Mouse (Mus musculus): ENCODE data around the gene Gpatch8. TPM values are rescaled to one million over a fixed set of nuclear protein-coding genes. Genes with fewer than 3 reads are reported as not detected.

Gene Gpatch8
- polyA plus RNA-seq, 1 experiment from 2014 or later, result 71.0 TPM

GRCm38 (mm10) chr11:102434406-102434805, 121.8 kb downstream of the Gpatch8 start:
- 10% methylated on average over 7 of the region's 7 CpGs for WGBS

GRCm38 (mm10) chr11:102433866-102434265, 122.3 kb downstream of the Gpatch8 start:
- H3K4me2 ChIP-seq (replicated peaks), result no peak overlapping the region

More at GRCm38 (mm10) chr11:102434406-102434805, 121.8 kb downstream of the Gpatch8 start:
- no peaks in the 10 kb centered on the region for H3K9me3 ChIP-seq
- peaks cover 4% of the 10 kb centered on the region for H3K27me3 ChIP-seq (replicated peaks)
- H3K36me3 ChIP-seq, result peaks cover 37% of the 10 kb centered on the region
- no peak overlapping the region for H3K9ac ChIP-seq
- no peak overlapping the region for H3K4me2 ChIP-seq (replicated peaks)
- H3K27ac ChIP-seq, result no peak overlapping the region
- ATAC-seq (ENCODE audit: low FRiP score, low read depth), result 0 out of 2 replicates have a peak, but pooled peaks have one; percentile 0
- H3K4me3 ChIP-seq, result no peak overlapping the region
- peaks cover 52% of the 10 kb centered on the region for H3K4me1 ChIP-seq

GRCm38 (mm10) chr11:102432896-102433295, 123.3 kb downstream of the Gpatch8 start:
- 88% methylated on average over 6 of the region's 6 CpGs for WGBS
- H3K27me3 ChIP-seq (replicated peaks), result no peaks in the 10 kb centered on the region
- H3K4me3 ChIP-seq, result no peak overlapping the region
- no peaks in the 10 kb centered on the region for H3K9me3 ChIP-seq
- no peak overlapping the region for H3K9ac ChIP-seq
- ATAC-seq (ENCODE audit: low FRiP score, low read depth), result no peak
- no peak overlapping the region for H3K27ac ChIP-seq
- H3K4me1 ChIP-seq, result peaks cover 46% of the 10 kb centered on the region
- 0 out of 2 replicates have a peak overlapping the region, but pooled peaks have one; percentile 0 for H3K4me2 ChIP-seq (replicated peaks)
- H3K36me3 ChIP-seq, result peaks cover 25% of the 10 kb centered on the region

More at GRCm38 (mm10) chr11:102433866-102434265, 122.3 kb downstream of the Gpatch8 start:
- Histone ChIP-seq H3K9me3 (no peaks in the 10 kb centered on the region), H3K9ac (no peak overlapping the region), H3K27ac (no peak overlapping the region), H3K36me3 (peaks cover 32% of the 10 kb centered on the region), H3K4me1 (peaks cover 52% of the 10 kb centered on the region), H3K4me3 (no peak overlapping the region), H3K27me3 (replicated peaks) (no peaks in the 10 kb centered on the region)
- WGBS, result 92% methylated on average over 7 of the region's 7 CpGs
- no peak for ATAC-seq (ENCODE audit: low FRiP score, low read depth)

DNA sequence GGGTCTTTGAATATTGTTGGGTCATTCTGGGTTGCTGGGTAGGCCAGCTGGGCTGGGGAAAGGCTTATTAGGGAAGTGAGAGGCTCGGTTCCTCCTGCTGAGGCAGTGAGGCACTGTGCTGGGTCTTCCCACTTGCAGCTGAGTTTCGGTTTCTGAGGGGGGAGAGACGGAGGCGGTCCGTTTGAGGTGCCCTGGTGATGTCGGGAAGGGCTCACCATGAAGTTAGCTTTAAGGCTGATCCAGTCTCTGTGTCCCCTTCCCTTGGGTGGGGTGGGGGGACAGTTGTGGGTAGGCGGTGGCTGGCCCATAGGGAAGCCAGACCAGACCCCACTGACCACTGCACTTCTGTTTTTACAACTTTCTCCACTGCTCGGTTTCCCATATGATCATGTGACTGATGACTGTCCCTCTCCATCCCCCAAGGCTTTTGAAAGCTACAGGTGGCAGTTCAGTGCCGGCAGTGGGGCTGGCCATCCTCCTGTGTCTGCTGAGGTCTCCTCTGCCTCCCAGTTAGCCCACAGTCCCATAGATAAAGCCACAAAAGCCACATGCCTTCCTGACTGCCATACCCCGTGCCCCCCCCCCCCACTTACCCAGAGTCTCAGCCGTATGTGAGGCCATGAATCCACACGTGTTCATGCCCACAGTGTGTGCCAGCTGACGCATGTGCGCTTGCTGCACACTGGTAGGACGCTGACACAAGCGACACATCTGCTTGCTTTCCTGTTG, 123.9 kb downstream of the Gpatch8 start:
- no peak for ATAC-seq (ENCODE audit: low FRiP score, low read depth)
- WGBS, result 60% methylated on average over 16 of the region's 16 CpGs
- Histone ChIP-seq H3K36me3 (peaks cover 19% of the 10 kb centered on the region), H3K4me3 (no peak overlapping the region), H3K27me3 (replicated peaks) (no peaks in the 10 kb centered on the region), H3K4me1 (peaks cover 40% of the 10 kb centered on the region), H3K27ac (no peak overlapping the region), H3K4me2 (replicated peaks) (0 out of 2 replicates have a peak overlapping the region, but pooled peaks have one; percentile 0), H3K9ac (peak overlapping the region; percentile 26; the same call in 1 of the 2 replicates), H3K9me3 (no peaks in the 10 kb centered on the region)

GRCm38 (mm10) chr11:102431728-102432114, 124.5 kb downstream of the Gpatch8 start:
- Histone ChIP-seq H3K4me2 (replicated peaks) (0 out of 2 replicates have a peak overlapping the region, but pooled peaks have one; percentile 0), H3K36me3 (peaks cover 18% of the 10 kb centered on the region), H3K27ac (no peak overlapping the region), H3K9ac (0 out of 2 replicates have a peak overlapping the region, but pooled peaks have one; percentile 26), H3K4me3 (no peak overlapping the region), H3K9me3 (no peaks in the 10 kb centered on the region), H3K27me3 (replicated peaks) (no peaks in the 10 kb centered on the region), H3K4me1 (peaks cover 35% of the 10 kb centered on the region)
- 85% methylated on average over 3 of the region's 3 CpGs for WGBS
- no peak for ATAC-seq (ENCODE audit: low FRiP score, low read depth)

GRCm38 (mm10) chr11:102431018-102431645, 125.1 kb downstream of the Gpatch8 start:
- peak overlapping the region; percentile 59 for H3K9ac ChIP-seq
- no peaks in the 10 kb centered on the region for H3K27me3 ChIP-seq (replicated peaks)
- no peaks in the 10 kb centered on the region for H3K9me3 ChIP-seq
- peak overlapping the region; percentile 48 for H3K4me3 ChIP-seq
- peaks cover 31% of the 10 kb centered on the region for H3K4me1 ChIP-seq
- 0% methylated on average over 7 of the region's 7 CpGs for WGBS
- peak overlapping the region; percentile 94 for H3K4me2 ChIP-seq (replicated peaks)
- ATAC-seq (ENCODE audit: low FRiP score, low read depth), result peak; percentile 55; the same call in 1 of the 2 replicates
- H3K27ac ChIP-seq, result 0 out of 2 replicates have a peak overlapping the region, but pooled peaks have one; percentile 42
- H3K36me3 ChIP-seq, result peaks cover 14% of the 10 kb centered on the region

DNA sequence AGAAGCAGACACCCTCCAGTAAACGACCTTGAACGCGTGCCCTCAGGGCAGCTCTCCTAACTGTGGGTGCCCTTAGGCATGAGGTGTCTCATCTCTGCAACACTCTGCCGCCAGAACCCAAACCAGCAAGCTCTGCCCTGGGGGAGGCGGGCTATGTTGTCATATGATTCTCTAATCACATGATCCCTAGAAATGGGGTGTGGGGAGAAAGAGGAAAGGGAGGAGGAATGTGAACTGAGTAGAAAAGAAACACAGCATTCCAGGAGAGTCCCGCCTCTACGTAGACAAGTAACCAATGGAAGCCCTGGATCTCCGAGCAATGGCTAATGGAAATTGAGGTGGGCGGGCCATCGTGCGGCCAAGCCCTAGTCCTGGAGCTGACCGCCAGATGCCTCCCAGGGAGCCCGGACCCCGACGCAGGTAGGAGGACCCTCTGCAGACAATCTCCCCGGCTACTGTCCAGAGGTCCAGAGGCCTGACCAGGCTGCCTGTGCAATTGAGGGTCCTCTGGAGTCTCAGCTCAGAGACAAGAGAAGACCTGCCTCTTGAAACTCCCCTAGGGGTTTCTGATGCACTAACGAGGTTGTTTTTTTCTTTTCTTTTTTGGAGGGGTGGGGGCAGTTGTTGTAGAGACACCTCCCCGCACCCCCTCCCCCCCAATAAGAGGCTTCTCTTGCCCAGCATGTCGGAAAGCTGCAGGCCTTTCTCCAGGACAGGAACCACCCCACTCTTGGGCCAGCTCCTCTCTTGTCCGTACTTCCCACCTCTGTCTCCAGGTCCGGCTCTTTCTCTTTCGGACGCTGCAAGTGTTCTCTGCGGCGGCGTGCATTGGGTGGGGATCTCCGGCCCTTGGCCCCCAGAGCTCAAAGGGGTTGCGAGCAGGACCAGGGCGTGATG, 125.8 kb downstream of the Gpatch8 start, which contains the start of gene Grn:
Grn (plus strand) TSS at position 195 of the 897 bp plus-strand sequence.
- 0 out of 2 replicates have a peak within 1 kb of the TSS, but pooled peaks have one; percentile 42 for H3K27ac ChIP-seq
- peak within 1 kb of the TSS; percentile 94 for H3K4me2 ChIP-seq (replicated peaks)
- 0% methylated on average over 29 of the region's 29 CpGs for WGBS
- H3K9ac ChIP-seq, result peak within 1 kb of the TSS; percentile 59
- H3K27me3 ChIP-seq (replicated peaks), result no peaks in the 10 kb centered on the region
- peaks cover 7% of the 10 kb centered on the region for H3K36me3 ChIP-seq
- H3K9me3 ChIP-seq, result no peaks in the 10 kb centered on the region
- ATAC-seq (ENCODE audit: low FRiP score, low read depth), result peak; percentile 90
- peaks cover 24% of the 10 kb centered on the region for H3K4me1 ChIP-seq
- H3K4me3 ChIP-seq, result peak within 1 kb of the TSS; percentile 48

DNA sequence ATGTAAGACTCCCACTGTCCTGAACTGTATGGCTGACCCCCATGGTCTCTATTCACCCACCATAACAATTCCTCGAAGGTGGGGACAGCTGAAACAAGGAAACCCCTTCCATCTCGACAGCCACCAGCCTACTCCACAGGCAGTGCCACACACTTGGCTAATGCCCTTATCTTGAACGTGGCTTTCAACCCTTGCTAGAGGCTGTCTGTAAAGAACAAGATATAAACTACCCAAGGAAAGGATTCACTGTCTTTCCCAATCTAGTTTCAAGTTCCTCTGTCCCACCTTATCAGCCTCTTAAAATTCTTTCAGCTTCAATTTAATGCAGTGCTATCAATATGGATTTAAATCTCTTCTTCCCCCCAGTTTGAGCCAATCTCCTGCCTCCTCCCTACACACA, 126.6 kb downstream of the Gpatch8 start:
- Histone ChIP-seq H3K4me2 (replicated peaks) (peak overlapping the region; percentile 94), H3K4me3 (no peak overlapping the region; the same call in 1 of the 2 replicates), H3K9me3 (no peaks in the 10 kb centered on the region), H3K36me3 (no peaks in the 10 kb centered on the region), H3K27me3 (replicated peaks) (0 out of 2 replicates have a peak, but pooled peaks cover 2% of the 10 kb centered on the region), H3K4me1 (peaks cover 24% of the 10 kb centered on the region), H3K9ac (peak overlapping the region; percentile 46; the same call in 1 of the 2 replicates), H3K27ac (no peak overlapping the region)
- 56% methylated on average over 3 of the region's 3 CpGs for WGBS
- no peak for ATAC-seq (ENCODE audit: low FRiP score, low read depth)

DNA sequence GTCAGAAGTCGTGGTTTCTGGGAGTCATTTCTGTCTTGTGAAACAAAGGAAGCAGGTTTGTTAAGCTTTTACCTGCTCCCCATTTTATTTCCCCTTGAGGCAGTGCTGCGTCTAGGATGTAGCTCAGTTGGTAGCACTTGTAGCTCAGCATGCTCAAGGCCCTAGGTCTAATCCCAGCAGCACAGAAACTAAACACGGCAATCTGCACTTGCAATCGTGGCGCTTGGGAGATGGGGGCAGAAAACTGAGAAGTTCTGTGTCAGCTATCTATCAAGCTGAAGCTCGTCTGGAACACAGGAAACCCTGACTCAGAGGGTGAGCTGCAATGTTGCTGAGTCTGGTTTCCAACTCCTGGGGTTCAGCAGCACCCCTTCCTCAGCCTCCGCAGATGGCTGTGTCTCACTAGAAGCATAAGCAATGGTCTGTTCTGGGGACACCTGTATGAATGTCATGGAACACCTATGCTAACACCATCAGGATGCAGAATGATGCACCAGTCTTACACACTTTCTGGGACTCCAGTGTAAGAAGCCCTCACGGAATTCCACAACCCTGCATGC, 127.1 kb downstream of the Gpatch8 start:
- 0 out of 2 replicates have a peak, but pooled peaks cover 2% of the 10 kb centered on the region for H3K27me3 ChIP-seq (replicated peaks)
- H3K9me3 ChIP-seq, result no peaks in the 10 kb centered on the region
- H3K4me2 ChIP-seq (replicated peaks), result peak overlapping the region; percentile 94; the same call in 1 of the 2 replicates
- ATAC-seq (ENCODE audit: low FRiP score, low read depth), result no peak
- no peak overlapping the region for H3K27ac ChIP-seq
- no peak overlapping the region for H3K9ac ChIP-seq
- H3K4me1 ChIP-seq, result peaks cover 21% of the 10 kb centered on the region
- H3K36me3 ChIP-seq, result no peaks in the 10 kb centered on the region
- H3K4me3 ChIP-seq, result no peak overlapping the region
- 69% methylated on average over 8 of the region's 8 CpGs for WGBS
